Mouse (Mus musculus) heart, embryonic 16.5 days (tissue): ENCODE measurements around the gene Galnt10. TPM values are rescaled to one million over a fixed set of nuclear protein-coding genes. Genes with fewer than 3 reads are reported as not detected.
"Not testable (repeated sequence)": the region's sequence is repeated elsewhere in the genome, so short reads cannot be mapped to it uniquely, and the experiment has no call there.

Source experiments
- ATAC-seq: fragments of 200-750 bp; cut with Nextera tagmentation; replicated peaks from 2 replicates; pipeline ENCODE4 v1.8.0; 2017; ENCODE audit warnings: moderate number of reproducible peaks; ENCODE audit not compliant: insufficient read depth, low FRiP score; ENCODE audit errors: extremely low read depth
- H3K27ac ChIP-seq: fragments of 300-500 bp; sonication (generic); 2 replicates; pipeline ENCODE4 v1.5.1; 2014; ENCODE audit warnings: mild to moderate bottlenecking, low read length, control low read depth, moderate library complexity
- H3K27me3 ChIP-seq: fragments of 300-500 bp; sonication (generic); 2 replicates; pipeline ENCODE4 v1.6.1; 2014; ENCODE audit warnings: low read length, mixed read lengths; ENCODE audit not compliant: control insufficient read depth, insufficient read depth
- H3K36me3 ChIP-seq: fragments of 300-500 bp; sonication (generic); 2 replicates; pipeline ENCODE4 v1.6.1; 2014; ENCODE audit not compliant: control insufficient read depth, insufficient read depth
- H3K4me1 ChIP-seq: fragments of 300-500 bp; sonication (generic); 2 replicates; pipeline ENCODE4 v1.6.1; 2014; ENCODE audit warnings: low read length, mixed read lengths; ENCODE audit not compliant: control insufficient read depth, insufficient read depth
- H3K4me2 ChIP-seq: fragments of 300-500 bp; sonication (generic); 2 replicates; pipeline ENCODE4 v1.6.1; 2014; ENCODE audit warnings: low read depth, mild to moderate bottlenecking, control low read depth, low read length
- H3K4me3 ChIP-seq: fragments of 300-500 bp; sonication (generic); 2 replicates; pipeline ENCODE4 v1.5.1; 2014; ENCODE audit warnings: mild to moderate bottlenecking, control low read depth, low read length
- H3K9ac ChIP-seq: fragments of 300-500 bp; sonication (generic); 2 replicates; pipeline ENCODE4 v1.6.1; 2014; ENCODE audit warnings: low read length, control low read depth
- H3K9me3 ChIP-seq: fragments of 300-500 bp; sonication (generic); replicated peaks from 2 replicates; pipeline ENCODE4 v1.6.1; 2016; ENCODE audit warnings: low read length; ENCODE audit not compliant: control insufficient read depth
- WGBS: fragments of 180-500 bp; shearing (Covaris S2); extraction: QIAGEN DNeasy Blood & Tissue Kit; methylation state at CpG from one replicate; pipeline ENCODE4 v1.1.7; 2014; 5-methylcytosine and 5-hydroxymethylcytosine counted together
- polyA plus RNA-seq: library from polyadenylated mRNA; unstranded; fragments of >200 nt; fragmentation: Nextera tagmentation; extraction: Ambion mirVana; gene quantifications from 2 replicates; pipeline ENCODE4 v1.2.1, GENCODE M21; 2015

The Galnt10 gene
- polyA plus RNA-seq, 1 experiment from 2014 or later = 9.3 TPM

DNA sequence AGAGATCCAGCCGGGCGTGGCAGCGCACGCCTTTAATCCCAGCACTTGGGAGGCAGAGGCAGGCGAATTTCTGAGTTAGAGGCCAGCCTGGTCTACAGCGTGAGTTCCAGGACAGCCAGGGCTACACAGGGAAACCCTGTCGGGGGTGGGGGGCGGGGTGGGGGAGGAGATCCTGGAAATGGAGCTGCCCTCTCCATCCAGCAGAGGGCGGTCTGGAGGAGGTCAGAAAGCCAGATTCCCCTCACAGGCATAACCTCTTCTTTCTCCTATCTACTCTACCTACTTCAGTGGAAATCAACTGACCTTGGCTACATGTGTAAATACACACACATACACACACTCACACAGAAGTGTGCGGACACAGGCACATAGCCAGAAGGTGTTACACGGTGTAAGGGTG is 180.0 kb downstream of the Galnt10 start:
- not testable (repeated sequence) for H3K9ac ChIP-seq, H3K4me3 ChIP-seq, H3K4me2 ChIP-seq, H3K9me3 ChIP-seq, H3K27ac ChIP-seq, H3K36me3 ChIP-seq, ATAC-seq
- Histone ChIP-seq H3K4me1 (peaks cover 16% of the 10 kb centered on the region), H3K27me3 (peaks cover 13% of the 10 kb centered on the region)
- WGBS = 56% methylated on average over 10 of the region's 11 CpGs

DNA sequence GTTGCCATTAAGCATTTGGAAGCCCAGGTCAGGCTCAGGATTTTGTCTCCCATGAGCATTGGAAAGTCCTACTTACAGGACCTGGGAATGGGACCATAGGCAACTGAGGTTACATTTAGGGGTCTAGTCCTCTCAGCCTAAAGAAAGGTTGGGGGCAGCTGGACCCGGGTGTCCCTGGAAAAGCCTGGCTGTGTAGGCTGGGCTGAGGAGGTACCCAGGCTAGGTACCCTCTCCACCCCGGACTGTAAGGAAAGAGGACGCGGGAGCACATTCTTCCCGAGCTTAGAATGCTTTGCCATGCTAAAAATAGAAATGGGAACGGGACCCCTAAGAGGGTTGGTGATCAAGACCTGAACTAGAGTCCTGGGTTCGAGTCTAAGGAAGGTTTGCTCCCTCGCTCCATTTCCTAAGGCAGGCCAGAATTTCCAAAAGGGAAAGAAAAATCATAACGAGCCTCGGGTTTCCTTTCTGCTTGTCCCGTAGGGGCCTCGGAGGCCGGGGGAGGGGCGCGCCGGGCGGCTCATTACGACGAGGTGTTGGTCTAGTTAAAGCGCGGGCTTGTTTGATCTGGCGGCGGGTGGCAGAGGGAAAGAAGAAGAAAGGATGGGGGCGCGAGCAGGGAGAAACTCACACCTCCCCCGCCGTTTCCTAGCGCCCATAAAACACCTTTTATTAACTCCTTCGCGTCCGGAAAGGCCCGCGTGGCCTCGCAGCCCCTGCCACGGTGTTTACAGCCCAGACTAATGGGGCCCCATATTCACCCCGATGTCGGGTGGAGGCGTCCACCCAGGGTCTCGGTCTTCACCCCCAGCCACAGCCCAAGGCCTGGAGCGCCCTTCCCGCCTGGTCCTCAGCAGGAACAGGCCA is 182.0 kb downstream of the Galnt10 start:
- Histone ChIP-seq H3K4me1 (peaks cover 12% of the 10 kb centered on the region), H3K4me3 (peak overlapping the region; percentile 52), H3K27me3 (peaks cover 30% of the 10 kb centered on the region), H3K4me2 (peak overlapping the region; percentile 81), H3K36me3 (no peaks in the 10 kb centered on the region), H3K9me3 (no peaks in the 10 kb centered on the region), H3K27ac (no peak overlapping the region), H3K9ac (peak overlapping the region; percentile 68)
- WGBS = 2% methylated on average over 41 of the region's 41 CpGs
- ATAC-seq = no peak

DNA sequence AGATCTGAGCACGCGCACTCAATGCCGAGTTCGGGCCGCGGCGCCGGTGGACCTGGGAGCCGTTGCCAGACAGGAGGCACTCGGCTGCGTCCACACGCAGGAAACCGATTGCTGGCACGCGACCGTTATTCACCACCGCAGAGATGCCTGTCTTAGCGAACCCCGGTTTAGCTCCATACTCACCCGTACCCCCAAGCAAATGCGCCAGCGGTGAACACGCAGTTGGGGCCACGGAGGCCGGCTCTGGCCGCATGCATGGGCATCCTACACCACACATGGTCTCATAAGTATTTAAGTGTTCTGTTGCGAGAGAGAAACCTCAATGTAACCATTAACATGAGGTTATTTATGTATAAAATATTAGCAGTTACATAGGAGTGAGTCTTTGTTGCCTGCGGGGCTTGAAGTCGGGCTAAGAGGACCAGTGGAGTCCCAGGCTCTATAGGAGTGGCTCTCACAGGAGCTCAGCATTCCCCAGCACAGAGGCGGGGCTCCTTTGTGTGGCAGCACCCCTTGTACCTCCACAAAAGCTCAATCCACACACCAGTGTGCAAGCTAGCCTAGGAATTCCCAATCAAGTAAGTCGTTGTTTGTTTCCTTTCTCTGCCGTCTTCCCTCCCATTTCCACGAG is 182.8 kb downstream of the Galnt10 start:
- 4% methylated on average over 33 of the region's 33 CpGs for WGBS
- peak overlapping the region; percentile 52 for H3K4me3 ChIP-seq

DNA sequence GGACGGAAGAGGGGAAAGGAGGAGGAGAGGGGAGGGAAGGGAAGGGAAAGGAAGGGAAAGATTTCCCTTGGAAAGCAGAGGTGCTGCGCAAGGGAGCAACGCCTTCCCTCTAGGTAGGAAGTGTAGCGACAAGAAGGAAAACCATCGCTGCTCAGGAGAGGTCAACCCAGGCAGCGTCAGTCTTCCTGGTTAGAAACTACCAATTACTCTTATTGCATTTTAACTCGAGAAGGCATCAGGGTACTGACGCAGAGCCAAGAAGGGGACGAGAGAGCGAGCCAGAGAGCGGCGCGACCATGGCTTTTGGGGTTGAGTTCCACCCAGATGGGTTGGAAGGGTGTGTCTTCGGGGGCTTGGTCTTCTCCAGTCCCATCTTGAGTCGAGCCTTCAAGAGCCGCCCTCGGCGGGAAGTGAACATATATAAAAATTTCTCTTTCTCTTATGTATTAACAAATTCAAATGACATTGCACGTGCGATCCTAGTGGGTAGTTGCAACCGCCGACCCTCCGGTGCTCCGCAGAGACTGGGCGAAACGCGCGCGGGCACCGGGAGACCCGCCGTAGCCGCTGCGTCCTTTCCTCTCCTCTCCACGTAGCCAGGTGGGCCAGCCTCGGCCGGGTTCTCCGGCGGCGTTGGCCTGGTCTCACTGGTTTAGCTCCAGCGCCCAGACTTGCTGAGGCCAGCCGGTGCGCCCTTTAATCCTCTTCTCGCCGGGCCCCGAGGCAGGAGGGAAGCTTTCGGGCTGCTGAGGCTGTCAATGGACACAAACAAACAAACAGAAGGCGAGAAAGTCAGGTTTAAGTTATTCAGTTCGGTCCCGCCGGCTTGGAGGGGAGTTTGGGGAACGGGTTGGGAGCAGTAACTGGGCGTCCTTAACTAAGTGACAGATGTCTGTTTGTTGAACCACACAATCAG is 184.0 kb downstream of the Galnt10 start:
- peak overlapping the region; percentile 48 for H3K4me3 ChIP-seq
- H3K4me2 ChIP-seq = peak overlapping the region; percentile 81
- no peak for ATAC-seq
- H3K9ac ChIP-seq = peak overlapping the region; percentile 22; the same call in 1 of the 2 replicates
- H3K27ac ChIP-seq = no peak overlapping the region
- peaks cover 12% of the 10 kb centered on the region for H3K4me1 ChIP-seq
- H3K9me3 ChIP-seq = no peaks in the 10 kb centered on the region
- H3K27me3 ChIP-seq = peaks cover 45% of the 10 kb centered on the region
- WGBS = 9% methylated on average over 53 of the region's 53 CpGs
- no peaks in the 10 kb centered on the region for H3K36me3 ChIP-seq

More for the DNA sequence above, 182.8 kb downstream of the Galnt10 start:
- Histone ChIP-seq H3K4me1 (peaks cover 12% of the 10 kb centered on the region), H3K27me3 (peaks cover 33% of the 10 kb centered on the region), H3K9ac (peak overlapping the region; percentile 68), H3K27ac (no peak overlapping the region), H3K36me3 (no peaks in the 10 kb centered on the region), H3K9me3 (no peaks in the 10 kb centered on the region), H3K4me2 (peak overlapping the region; percentile 81)
- no peak for ATAC-seq

DNA sequence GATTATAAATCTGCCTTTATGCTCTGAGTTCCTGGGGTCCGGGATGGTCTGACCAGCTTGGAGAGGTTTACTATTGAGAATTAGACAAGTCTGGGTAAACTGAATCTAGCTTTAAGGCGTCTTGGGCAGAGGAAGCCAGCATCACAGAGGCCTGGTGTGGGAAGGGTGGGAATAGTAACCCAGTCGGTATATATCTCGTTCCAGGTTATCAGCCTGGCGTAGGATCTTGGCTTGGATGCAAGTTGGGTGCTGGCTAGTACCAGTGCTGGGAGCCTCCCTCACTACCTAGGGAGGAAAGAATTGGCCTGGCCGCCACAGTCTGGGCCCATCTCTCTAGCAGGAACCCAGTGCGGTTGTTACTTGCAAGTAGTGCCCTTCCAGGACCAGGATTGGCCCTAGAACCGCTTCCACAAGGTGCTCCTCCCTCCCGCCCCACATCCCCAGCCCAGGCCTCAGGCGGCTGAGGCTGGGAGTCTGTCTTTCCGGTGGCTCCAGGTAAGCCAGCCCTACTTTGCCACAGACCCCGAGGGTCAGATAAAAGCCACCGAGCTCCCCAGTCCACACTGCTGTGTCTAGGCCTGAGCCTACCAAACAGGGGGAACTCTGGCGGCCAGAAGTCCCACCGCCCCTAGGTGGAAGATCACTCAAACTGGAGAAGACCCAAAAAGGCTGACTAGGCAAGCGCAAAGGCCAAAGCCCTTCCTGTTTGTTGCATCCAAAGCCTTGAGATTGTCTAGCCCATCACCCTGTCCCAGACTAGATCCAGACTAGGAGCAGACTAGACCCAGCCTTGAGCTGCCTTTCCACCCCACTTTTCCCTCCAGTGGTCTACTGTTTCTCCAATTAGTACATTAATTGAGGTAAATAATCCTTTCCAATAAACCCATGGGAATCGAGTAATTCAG is 184.9 kb downstream of the Galnt10 start:
- H3K4me1 ChIP-seq = peaks cover 12% of the 10 kb centered on the region
- H3K36me3 ChIP-seq = no peaks in the 10 kb centered on the region
- peak overlapping the region; percentile 49 for H3K9ac ChIP-seq
- no peak for ATAC-seq
- H3K27ac ChIP-seq = peak overlapping the region; percentile 4; the same call in 1 of the 2 replicates
- H3K27me3 ChIP-seq = peaks cover 48% of the 10 kb centered on the region
- no peaks in the 10 kb centered on the region for H3K9me3 ChIP-seq
- peak overlapping the region; percentile 48 for H3K4me3 ChIP-seq
- WGBS = 38% methylated on average over 17 of the region's 17 CpGs
- peak overlapping the region; percentile 81 for H3K4me2 ChIP-seq

DNA sequence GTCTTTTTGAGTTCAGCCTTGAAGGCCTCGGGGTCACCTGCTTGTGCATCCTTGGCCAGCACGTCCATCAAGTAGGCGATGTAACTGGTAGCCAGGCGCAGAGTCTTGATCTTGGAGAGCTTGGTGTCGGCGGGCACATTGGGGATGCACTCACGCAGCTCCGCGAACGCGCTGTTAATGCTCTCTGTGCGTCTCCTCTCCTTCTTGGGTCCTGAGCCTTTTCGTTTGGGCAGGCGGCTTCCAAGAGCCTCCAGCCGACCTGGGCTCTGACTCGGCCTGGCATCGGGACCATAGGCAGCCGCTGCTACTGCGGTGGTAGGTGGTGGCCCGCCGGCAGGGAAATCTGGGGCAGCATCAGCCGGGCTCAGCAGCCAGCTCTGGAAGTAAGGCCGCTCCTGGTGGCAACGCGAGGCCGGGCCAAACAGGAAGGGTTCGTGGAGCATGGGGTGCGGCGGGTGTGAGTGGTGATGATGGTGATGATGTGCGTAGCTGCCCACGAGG is 186.1 kb downstream of the Galnt10 start:
- no peaks in the 10 kb centered on the region for H3K36me3 ChIP-seq
- H3K4me2 ChIP-seq = peak overlapping the region; percentile 81
- peaks cover 12% of the 10 kb centered on the region for H3K4me1 ChIP-seq
- ATAC-seq = no peak
- WGBS = 11% methylated on average over 31 of the region's 31 CpGs
- H3K27ac ChIP-seq = peak overlapping the region; percentile 76
- no peaks in the 10 kb centered on the region for H3K9me3 ChIP-seq
- H3K27me3 ChIP-seq = peaks cover 60% of the 10 kb centered on the region
- peak overlapping the region; percentile 64 for H3K9ac ChIP-seq
- H3K4me3 ChIP-seq = peak overlapping the region; percentile 48

DNA sequence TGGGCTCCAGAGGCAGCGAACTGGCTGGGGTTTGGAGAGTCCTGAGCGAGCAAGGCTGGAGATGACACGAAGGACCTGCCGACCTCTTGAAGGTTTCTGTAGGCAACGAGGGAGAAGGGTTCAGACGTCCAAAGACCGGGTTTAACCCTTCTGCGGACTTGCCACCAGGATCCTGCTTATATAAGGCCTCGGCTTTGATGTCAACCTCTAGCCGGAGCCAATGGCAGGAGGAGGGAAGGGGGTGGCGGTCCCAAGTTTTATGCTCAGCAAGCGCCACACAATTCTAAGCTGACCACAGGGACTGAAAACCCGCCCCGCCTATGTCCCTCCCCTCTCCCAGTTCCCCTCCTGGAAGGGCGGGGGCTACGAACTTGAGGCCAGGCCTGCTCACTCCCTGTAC is 186.6 kb downstream of the Galnt10 start:
- 32% methylated on average over 15 of the region's 16 CpGs for WGBS
- peak overlapping the region; percentile 81 for H3K4me2 ChIP-seq
- H3K9ac ChIP-seq = peak overlapping the region; percentile 64
- peak overlapping the region; percentile 76 for H3K27ac ChIP-seq
- peaks cover 12% of the 10 kb centered on the region for H3K4me1 ChIP-seq
- H3K27me3 ChIP-seq = peaks cover 66% of the 10 kb centered on the region
- peak overlapping the region; percentile 48 for H3K4me3 ChIP-seq
- no peaks in the 10 kb centered on the region for H3K36me3 ChIP-seq
- no peaks in the 10 kb centered on the region for H3K9me3 ChIP-seq
- ATAC-seq = peak; percentile 62
